Mouse (Mus musculus) limb, embryonic 10.5 days (tissue): Measurements from ENCODE around the gene Tfb2m. TPM values are rescaled to one million over a fixed set of nuclear protein-coding genes. Genes with fewer than 3 reads are reported as not detected.
A peak's percentile ranks its signal among the peaks of the same experiment; 100 is the strongest.
"Not testable (repeated sequence)": the region's sequence is repeated elsewhere in the genome, so short reads cannot be mapped to it uniquely, and the experiment has no call there.

Experiments
- DNase-seq: peaks from one replicate; pipeline ENCODE4 v3.0.0-alpha.2; 2017; ENCODE audit warnings: low spot score
- H3K27ac ChIP-seq: fragments of 300-500 bp; sonication (generic); 2 replicates; pipeline ENCODE4 v1.5.1; 2016; ENCODE audit warnings: mild to moderate bottlenecking
- H3K27me3 ChIP-seq: fragments of 300-500 bp; sonication (generic); 2 replicates; pipeline ENCODE4 v1.6.1; 2016; ENCODE audit warnings: low read depth, mild to moderate bottlenecking; ENCODE audit not compliant: poor library complexity, severe bottlenecking
- H3K36me3 ChIP-seq: fragments of 300-500 bp; sonication (generic); 2 replicates; pipeline ENCODE4 v1.6.1; 2016; ENCODE audit warnings: mild to moderate bottlenecking, moderate library complexity
- H3K4me1 ChIP-seq: fragments of 300-500 bp; sonication (generic); 2 replicates; pipeline ENCODE4 v1.6.1; 2016
- H3K4me3 ChIP-seq: fragments of 300-500 bp; sonication (generic); 2 replicates; pipeline ENCODE4 v1.5.1; 2016; ENCODE audit warnings: mild to moderate bottlenecking, moderate library complexity
- H3K9me3 ChIP-seq: fragments of 300-500 bp; sonication (generic); replicated peaks from 2 replicates; pipeline ENCODE4 v1.6.1; 2016; ENCODE audit warnings: mild to moderate bottlenecking
- WGBS: fragments of 180-500 bp; shearing (Covaris S2); methylation state at CpG from one replicate; pipeline ENCODE4 v1.1.7; 2016; 5-methylcytosine and 5-hydroxymethylcytosine counted together
- polyA plus RNA-seq: library from polyadenylated mRNA; unstranded; fragments of >200 nt; fragmentation: Nextera tagmentation; extraction: Ambion mirVana; gene quantifications from 2 replicates; pipeline ENCODE4 v1.2.1, GENCODE M21; 2016

The Tfb2m gene
- 24.5 and 25.5 TPM in 2 replicates for polyA plus RNA-seq

- under 1% methylated on average over 69 of the region's 69 CpGs for WGBS
- not testable (repeated sequence) for H3K27me3 ChIP-seq, H3K9me3 ChIP-seq
- peak within 1 kb of the TSS; percentile 80 for H3K4me3 ChIP-seq
- H3K36me3 ChIP-seq: peaks cover 13% of the 10 kb centered on the region
- peak; percentile 98 for DNase-seq
- H3K4me1 ChIP-seq: peaks cover 18% of the 10 kb centered on the region
- peak within 1 kb of the TSS; percentile 90 for H3K27ac ChIP-seq
Measured at GRCm38 (mm10) chr1:179545768-179546550, at the start of gene Tfb2m, which contains the start of gene Cnst. Gene Tfb2m (minus strand): TSS chr1:179546267. Gene Cnst (plus strand): TSS chr1:179546370.

DNA sequence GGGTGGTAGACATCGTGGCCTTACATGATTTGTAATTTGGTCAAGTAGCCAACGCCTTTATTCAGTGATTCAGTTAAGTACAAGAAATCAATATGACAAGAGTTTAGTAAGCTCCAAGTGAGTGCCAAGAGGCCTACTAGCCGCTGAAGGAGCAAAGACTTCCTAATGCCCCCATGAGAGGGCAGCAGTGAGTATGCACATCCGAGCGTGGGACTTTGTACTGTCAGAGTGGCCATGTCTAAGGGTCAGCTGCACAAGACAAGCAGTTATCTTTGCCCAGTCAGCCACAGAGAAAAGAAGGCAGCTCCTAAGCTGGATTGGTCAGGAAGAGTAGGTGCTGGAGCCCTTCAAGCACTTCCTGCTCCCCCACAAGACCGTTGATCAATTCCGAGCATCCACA, 46.9 kb upstream of the Tfb2m start:
- H3K4me1 ChIP-seq: peaks cover 4% of the 10 kb centered on the region
- H3K36me3 ChIP-seq: peaks cover 10% of the 10 kb centered on the region
- no peak overlapping the region for H3K27ac ChIP-seq
- H3K4me3 ChIP-seq: no peak overlapping the region
- WGBS: 78% methylated on average over 7 of the region's 7 CpGs
- no peaks in the 10 kb centered on the region for H3K9me3 ChIP-seq
- DNase-seq: no peak
- H3K27me3 ChIP-seq: no peaks in the 10 kb centered on the region

DNA sequence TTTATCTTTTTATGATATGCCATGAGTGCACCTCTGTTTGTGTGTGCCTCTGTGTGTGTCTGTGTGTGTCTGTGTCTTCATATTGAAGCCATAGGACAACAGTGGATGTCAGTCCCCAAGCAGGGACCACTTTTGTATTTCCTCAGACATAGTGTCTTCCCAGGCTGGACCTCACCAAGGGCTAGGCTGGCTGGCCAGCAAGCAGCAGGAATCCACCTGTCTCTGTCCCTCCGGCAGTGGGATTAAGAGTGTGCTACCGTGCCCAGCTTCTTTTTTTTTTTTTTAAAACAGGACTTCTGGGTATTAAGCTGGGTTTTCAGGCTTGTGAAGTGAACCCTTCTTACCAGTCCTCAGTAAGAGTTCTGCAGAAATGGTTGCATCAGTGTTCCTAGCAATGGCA, 46.1 kb upstream of the Tfb2m start:
- Histone ChIP-seq H3K27ac (no peak overlapping the region), H3K36me3 (peaks cover 10% of the 10 kb centered on the region), H3K9me3 (no peaks in the 10 kb centered on the region), H3K4me1 (peaks cover 10% of the 10 kb centered on the region), H3K4me3 (no peak overlapping the region), H3K27me3 (no peaks in the 10 kb centered on the region)
- DNase-seq: no peak
- WGBS: 89% methylated on average over 2 of the region's 2 CpGs

DNA sequence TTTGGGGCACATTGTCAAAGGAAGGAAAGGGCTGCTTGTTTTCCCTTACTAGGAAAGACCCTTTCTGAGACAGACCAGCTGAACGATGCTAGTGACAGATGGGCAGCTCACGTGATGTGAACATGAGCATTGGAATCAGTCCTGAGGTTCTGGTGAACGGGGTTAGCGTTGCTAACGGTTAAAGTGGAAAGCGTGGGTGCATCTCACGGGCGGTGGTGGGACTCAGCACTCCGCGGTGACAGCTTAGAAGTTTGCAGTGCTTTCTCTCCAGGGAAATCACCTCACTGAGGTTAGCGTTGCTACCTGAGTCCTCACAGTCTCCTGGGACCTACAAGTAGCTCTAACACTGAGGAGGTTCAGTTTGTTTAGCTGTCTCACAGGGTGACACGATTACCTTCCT, 45.6 kb upstream of the Tfb2m start:
- 91% methylated on average over 12 of the region's 12 CpGs for WGBS
- peaks cover 14% of the 10 kb centered on the region for H3K4me1 ChIP-seq
- H3K36me3 ChIP-seq: peaks cover 10% of the 10 kb centered on the region

GRCm38 (mm10) chr1:179588230-179588629, 42.2 kb upstream of the Tfb2m start:
- Histone ChIP-seq H3K4me3 (no peak overlapping the region), H3K9me3 (no peaks in the 10 kb centered on the region), H3K27ac (no peak overlapping the region), H3K36me3 (peaks cover 6% of the 10 kb centered on the region), H3K27me3 (no peaks in the 10 kb centered on the region), H3K4me1 (peaks cover 29% of the 10 kb centered on the region)
- no peak for DNase-seq
- 84% methylated on average over 4 of the region's 4 CpGs for WGBS

More for the DNA sequence above, 45.6 kb upstream of the Tfb2m start:
- H3K4me3 ChIP-seq: no peak overlapping the region
- no peak overlapping the region for H3K27ac ChIP-seq
- no peaks in the 10 kb centered on the region for H3K9me3 ChIP-seq
- no peaks in the 10 kb centered on the region for H3K27me3 ChIP-seq
- no peak for DNase-seq

GRCm38 (mm10) chr1:179586430-179587095, 40.5 kb upstream of the Tfb2m start:
- Histone ChIP-seq H3K4me1 (peaks cover 29% of the 10 kb centered on the region), H3K27ac (no peak overlapping the region), H3K27me3 (no peaks in the 10 kb centered on the region), H3K9me3 (no peaks in the 10 kb centered on the region), H3K4me3 (no peak overlapping the region), H3K36me3 (no peaks in the 10 kb centered on the region)
- DNase-seq: no peak
- 29% methylated on average over 3 of the region's 3 CpGs for WGBS

DNA sequence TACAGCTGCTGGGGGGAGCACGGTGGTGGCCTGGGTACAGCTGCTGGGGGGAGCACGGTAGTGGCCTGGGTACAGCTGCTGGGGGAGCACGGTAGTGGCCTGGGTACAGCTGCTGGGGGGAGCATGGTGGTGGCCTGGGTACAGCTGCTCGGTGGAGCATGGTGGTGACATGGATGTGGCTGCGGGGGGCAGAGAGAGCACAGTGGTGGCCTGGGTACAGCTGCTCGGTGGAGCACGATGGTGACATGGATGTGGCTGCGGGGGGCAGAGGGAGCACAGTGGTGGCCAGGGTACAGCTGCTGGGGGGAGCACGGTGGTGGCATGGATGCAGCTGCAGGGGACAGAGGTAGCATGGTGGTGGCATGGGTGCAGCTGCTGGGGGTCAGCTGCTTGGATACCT, 39.6 kb upstream of the Tfb2m start:
- 88% methylated on average over 9 of the region's 9 CpGs for WGBS
- Histone ChIP-seq H3K27me3 (no peaks in the 10 kb centered on the region), H3K4me3 (no peak overlapping the region), H3K36me3 (no peaks in the 10 kb centered on the region), H3K4me1 (peaks cover 29% of the 10 kb centered on the region), H3K9me3 (no peaks in the 10 kb centered on the region), H3K27ac (no peak overlapping the region)
- no peak for DNase-seq

GRCm38 (mm10) chr1:179584220-179584619, 38.2 kb upstream of the Tfb2m start:
- no peak for DNase-seq
- H3K4me1 ChIP-seq: peaks cover 29% of the 10 kb centered on the region
- H3K27ac ChIP-seq: no peak overlapping the region
- no peak overlapping the region for H3K4me3 ChIP-seq
- WGBS: 91% methylated on average over 4 of the region's 4 CpGs
- H3K27me3 ChIP-seq: no peaks in the 10 kb centered on the region
- H3K9me3 ChIP-seq: no peaks in the 10 kb centered on the region
- H3K36me3 ChIP-seq: peaks cover 10% of the 10 kb centered on the region; the same call in 1 of the 2 replicates

DNA sequence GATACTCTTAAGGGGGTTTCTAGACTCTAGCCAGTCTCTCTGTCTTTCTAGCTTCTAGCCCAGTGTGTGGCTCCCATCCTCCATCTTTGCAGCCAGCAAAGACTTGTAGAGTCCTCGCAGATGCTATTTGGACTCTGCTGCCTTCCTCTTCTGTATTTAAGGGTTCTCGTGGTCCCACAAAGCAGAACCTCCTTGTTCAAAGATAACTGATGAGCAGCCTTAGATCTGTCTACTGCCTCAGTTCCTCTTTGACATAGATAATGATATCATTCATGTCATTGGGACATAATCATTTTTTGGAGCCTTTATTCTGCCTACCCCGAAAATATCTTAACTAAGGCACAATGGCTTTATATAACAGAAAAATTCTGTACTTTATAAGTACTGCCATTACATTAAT, 37.0 kb upstream of the Tfb2m start:
- H3K4me3 ChIP-seq: no peak overlapping the region
- WGBS: 90% methylated on average over 3 of the region's 3 CpGs
- H3K36me3 ChIP-seq: peaks cover 10% of the 10 kb centered on the region; the same call in 1 of the 2 replicates
- H3K27me3 ChIP-seq: no peaks in the 10 kb centered on the region
- H3K4me1 ChIP-seq: peaks cover 26% of the 10 kb centered on the region
- no peak overlapping the region for H3K27ac ChIP-seq
- no peak for DNase-seq
- no peaks in the 10 kb centered on the region for H3K9me3 ChIP-seq

- H3K4me1 ChIP-seq: peaks cover 19% of the 10 kb centered on the region
- DNase-seq: no peak
- 58% methylated on average over 6 of the region's 6 CpGs for WGBS
- H3K27me3 ChIP-seq: no peaks in the 10 kb centered on the region
- peaks cover 10% of the 10 kb centered on the region; the same call in 1 of the 2 replicates for H3K36me3 ChIP-seq
- no peak overlapping the region for H3K4me3 ChIP-seq
- 0 out of 2 replicates have a peak overlapping the region, but pooled peaks have one; percentile 22 for H3K27ac ChIP-seq
- no peaks in the 10 kb centered on the region for H3K9me3 ChIP-seq
Measured at GRCm38 (mm10) chr1:179582021-179582433, 36.0 kb upstream of the Tfb2m start.

DNA sequence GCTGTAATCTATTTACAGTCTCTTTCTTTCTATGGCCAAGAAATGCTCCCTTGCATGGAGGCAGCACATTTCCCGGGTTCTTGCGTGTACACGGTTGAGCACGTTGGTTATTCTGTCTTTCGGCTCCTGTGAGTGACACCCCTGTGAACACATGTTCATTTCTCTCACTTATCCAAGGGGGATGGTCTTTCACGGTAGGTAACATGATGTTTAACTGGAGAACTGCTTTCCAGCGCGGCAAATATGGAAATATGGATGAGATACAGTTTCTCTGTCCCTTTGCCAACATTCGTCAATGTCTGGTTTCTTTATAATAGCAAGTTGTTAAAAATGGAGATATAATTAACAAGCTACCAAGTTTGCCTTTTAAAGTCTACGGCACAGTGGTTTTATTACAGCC, 35.4 kb upstream of the Tfb2m start:
- Histone ChIP-seq H3K4me1 (peaks cover 13% of the 10 kb centered on the region), H3K9me3 (no peaks in the 10 kb centered on the region), H3K4me3 (no peak overlapping the region), H3K27me3 (no peaks in the 10 kb centered on the region), H3K36me3 (peaks cover 10% of the 10 kb centered on the region; the same call in 1 of the 2 replicates), H3K27ac (no peak overlapping the region)
- WGBS: 90% methylated on average over 10 of the region's 10 CpGs
- no peak for DNase-seq

DNA sequence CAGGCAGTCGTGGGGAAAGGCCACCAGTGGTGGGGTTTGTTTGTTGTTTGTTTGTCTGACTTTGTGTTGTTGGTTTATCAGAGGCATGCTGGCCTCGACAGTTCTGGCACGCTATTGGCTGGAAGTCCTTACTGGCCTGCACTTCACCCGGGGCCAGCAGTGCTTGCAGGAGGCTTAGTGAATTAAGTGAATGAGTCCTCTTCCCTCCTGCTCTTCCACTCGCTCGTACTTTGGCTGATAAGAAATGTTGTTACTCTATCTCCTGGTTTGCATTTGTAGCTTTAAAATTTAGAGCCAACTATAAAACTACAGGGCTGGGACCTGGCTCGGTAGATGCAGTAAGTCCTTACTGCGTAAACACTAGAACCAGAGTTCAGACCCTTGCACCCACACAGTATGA, 34.1 kb upstream of the Tfb2m start:
- Histone ChIP-seq H3K36me3 (peaks cover 10% of the 10 kb centered on the region; the same call in 1 of the 2 replicates), H3K27me3 (no peaks in the 10 kb centered on the region), H3K9me3 (no peaks in the 10 kb centered on the region), H3K4me3 (no peak overlapping the region), H3K27ac (no peak overlapping the region), H3K4me1 (peaks cover 4% of the 10 kb centered on the region; the same call in 1 of the 2 replicates)
- WGBS: 72% methylated on average over 8 of the region's 8 CpGs
- DNase-seq: no peak

- 82% methylated on average over 6 of the region's 6 CpGs for WGBS
- no peak for DNase-seq
- H3K27me3 ChIP-seq: no peaks in the 10 kb centered on the region
- no peaks in the 10 kb centered on the region for H3K9me3 ChIP-seq
- H3K4me1 ChIP-seq: peaks cover 6% of the 10 kb centered on the region; the same call in 1 of the 2 replicates
- peaks cover 10% of the 10 kb centered on the region; the same call in 1 of the 2 replicates for H3K36me3 ChIP-seq
- no peak overlapping the region for H3K4me3 ChIP-seq
- H3K27ac ChIP-seq: no peak overlapping the region
Measured at GRCm38 (mm10) chr1:179578625-179579024, 32.6 kb upstream of the Tfb2m start.
